Mouse (Mus musculus): ENCODE measurements around the gene Vhl. TPM values are rescaled to one million over a fixed set of nuclear protein-coding genes. Genes with fewer than 3 reads are reported as not detected.

Vhl gene
- polyA plus RNA-seq (2021): 29.5 TPM

DNA sequence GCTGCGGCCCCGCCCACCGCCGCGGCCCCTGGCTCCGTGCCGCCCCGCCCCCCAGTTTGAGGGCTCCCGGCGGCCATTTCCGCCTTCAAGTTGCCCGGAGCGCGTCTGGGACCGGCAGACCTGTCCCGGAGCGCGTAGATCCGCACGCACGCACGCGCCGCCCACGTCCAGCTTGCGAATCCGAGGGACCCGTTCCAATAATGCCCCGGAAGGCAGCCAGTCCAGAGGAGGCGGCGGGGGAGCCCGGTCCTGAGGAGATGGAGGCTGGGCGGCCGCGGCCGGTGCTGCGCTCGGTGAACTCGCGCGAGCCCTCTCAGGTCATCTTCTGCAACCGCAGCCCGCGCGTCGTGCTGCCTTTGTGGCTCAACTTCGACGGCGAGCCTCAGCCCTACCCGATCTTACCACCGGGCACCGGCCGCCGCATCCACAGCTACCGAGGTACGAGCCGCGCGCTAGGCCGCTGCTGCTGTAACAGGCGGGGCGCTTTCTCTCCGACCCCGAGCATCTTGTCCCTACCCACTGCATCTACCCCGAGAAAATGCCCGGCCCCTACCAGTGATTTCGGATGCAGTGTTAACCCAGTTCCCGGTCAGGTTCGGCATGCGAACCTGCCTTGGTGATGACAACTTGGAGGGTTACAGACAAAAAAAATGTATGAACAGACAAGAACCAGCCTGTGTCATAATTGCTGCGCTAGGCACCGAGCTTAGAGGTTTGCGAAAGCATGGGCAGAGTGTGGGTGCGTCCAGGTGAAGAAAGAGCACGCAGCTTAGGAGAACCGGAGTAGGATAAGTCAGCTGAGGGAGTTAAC lies at the start of gene Vhl:
Gene Vhl (plus strand): TSS at position 19 of the 811 bp plus-strand sequence.
- ATAC-seq (peak; percentile 86), DNase-seq (ENCODE audit: low read depth, low spot score) (no peak)
- no peaks in the 10 kb centered on the region for H3K27me3 ChIP-seq
- ChIA-PET CTCF (interaction anchor here (1.8 to 1.9 kb wide), 3 partner anchors 13 to 14 kb away, joined by 3 to 6 read pairs (median 4); partner anchors contain the start of gene Irak2), POLR2A (interaction anchor here (1.0 kb wide), 1 partner anchor 14 kb away, joined by 3 read pairs; the partner anchor contains the start of gene Irak2)
- in situ Hi-C loops (cut with MboI; ENCODE audit: low pct_unique_long_range_greater_than_20kb): no loop called here
- no peak for TF ChIP-seq CTCF (IDR thresholded peaks at IDR 0.05)

DNA sequence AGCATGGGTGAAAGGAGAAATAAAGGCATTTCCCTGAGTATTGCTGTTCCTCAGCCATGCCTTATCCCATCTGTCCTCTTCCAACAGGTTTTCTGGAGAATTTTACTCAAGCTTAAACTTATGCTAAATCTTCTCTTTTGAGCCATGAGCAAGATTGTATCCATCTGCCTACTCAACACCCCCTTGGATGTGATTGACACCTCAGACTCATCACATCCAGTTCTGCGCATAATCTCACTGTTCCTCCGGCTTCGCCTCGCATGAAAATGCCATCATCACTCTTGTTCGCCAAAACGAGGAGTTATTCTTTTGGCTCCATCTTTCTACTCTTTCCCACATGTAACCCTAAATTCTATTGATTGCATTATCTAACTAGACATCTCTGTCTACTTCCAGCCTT lies 47.7 kb upstream of the Vhl start:
- ATAC-seq (no peak), DNase-seq (ENCODE audit: low read depth, low spot score) (no peak)
- ChIA-PET POLR2A (no interaction called here), CTCF (interaction anchor here (1.5 kb wide), 1 partner anchor 12 kb away, joined by 3 read pairs; no protein-coding TSS in a partner anchor)
- in situ Hi-C loops (cut with MboI; ENCODE audit: low pct_unique_long_range_greater_than_20kb): no loop called here
- H3K27me3 ChIP-seq: no peaks in the 10 kb centered on the region
- no peak for TF ChIP-seq CTCF (IDR thresholded peaks at IDR 0.05)

DNA sequence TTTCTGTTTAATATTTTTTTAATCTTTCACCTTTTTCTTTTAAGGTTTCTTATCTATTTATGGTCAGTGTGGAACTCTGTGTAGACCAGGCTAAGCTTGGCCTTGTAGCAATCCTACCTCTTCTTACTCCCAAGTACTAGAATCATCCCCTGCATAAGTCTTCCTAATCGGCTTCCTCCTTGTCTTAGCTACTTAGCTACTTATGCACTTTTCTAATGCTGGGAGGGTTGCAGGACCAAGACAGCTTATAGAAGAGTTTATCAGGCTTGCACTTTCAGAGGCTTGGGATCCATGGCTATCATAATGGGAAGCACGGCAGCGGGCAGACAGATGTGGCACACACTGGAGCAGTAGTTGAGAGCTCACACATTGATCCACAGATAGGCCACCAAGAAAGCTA lies 44.5 kb upstream of the Vhl start:
- POLR2A ChIA-PET: no interaction called here
- ATAC-seq (no peak), DNase-seq (ENCODE audit: low read depth, low spot score) (no peak)
- H3K27me3 ChIP-seq: no peaks in the 10 kb centered on the region
- CTCF ChIA-PET: interaction anchor here (1.1 to 1.8 kb wide), 2 partner anchors 10 to 24 kb away, joined by 3 read pairs; no protein-coding TSS in a partner anchor
- in situ Hi-C loops (cut with MboI; ENCODE audit: low pct_unique_long_range_greater_than_20kb): no loop called here
- no peak for TF ChIP-seq CTCF (IDR thresholded peaks at IDR 0.05)

DNA sequence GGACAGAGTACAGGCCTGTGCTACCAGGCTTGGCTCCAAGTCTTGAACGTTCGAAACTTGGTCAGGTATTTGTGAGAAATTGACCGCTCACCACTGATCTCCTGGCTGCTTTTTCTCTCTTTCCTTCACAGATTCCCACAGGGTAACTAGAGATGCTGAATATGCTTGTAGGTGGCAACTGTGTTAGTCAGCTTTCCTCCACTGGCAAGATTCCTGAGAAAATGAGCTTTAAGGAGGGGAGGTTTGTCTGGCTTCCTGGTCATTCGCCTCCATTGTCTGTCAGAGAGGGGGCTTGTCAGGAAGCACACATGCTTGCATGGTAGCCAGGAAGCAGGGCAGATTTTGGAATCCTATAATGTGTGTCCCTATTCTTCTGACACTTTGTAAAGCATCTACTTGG lies 40.7 kb upstream of the Vhl start:
- no peaks in the 10 kb centered on the region for H3K27me3 ChIP-seq
- POLR2A ChIA-PET: no interaction called here
- CTCF ChIA-PET: interaction anchor here (1.5 kb wide), 1 partner anchor 44 kb away, joined by 3 read pairs; no protein-coding TSS in a partner anchor
- in situ Hi-C loops (cut with MboI; ENCODE audit: low pct_unique_long_range_greater_than_20kb): no loop called here
- no peak for ATAC-seq
- no peak for TF ChIP-seq CTCF (IDR thresholded peaks at IDR 0.05)
- no peak for DNase-seq (ENCODE audit: low read depth, low spot score)

DNA sequence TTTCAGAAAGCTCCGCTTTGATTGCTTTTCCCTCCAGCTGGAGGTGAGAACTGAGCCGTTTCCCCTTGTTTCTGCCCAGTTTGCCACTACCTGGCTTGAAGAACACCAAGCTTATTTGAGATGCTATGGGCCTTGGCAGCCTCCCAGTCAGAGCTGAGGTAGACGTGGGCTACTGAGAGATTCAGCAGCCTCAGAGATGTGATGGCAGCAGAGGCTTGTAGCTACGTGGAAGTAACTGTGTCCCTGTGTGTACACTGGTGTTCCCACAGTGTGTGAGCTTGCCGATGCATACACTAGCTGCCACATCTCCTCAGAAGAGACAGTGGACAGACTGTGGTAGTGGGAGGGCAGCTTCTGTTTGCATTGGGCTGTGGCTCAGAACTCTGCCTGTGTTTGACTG lies 38.7 kb upstream of the Vhl start:
- no peaks in the 10 kb centered on the region for H3K27me3 ChIP-seq
- POLR2A ChIA-PET: no interaction called here
- no peak for TF ChIP-seq CTCF (IDR thresholded peaks at IDR 0.05)
- ATAC-seq (no peak), DNase-seq (ENCODE audit: low read depth, low spot score) (no peak)
- CTCF ChIA-PET: no interaction called here
- in situ Hi-C loops (cut with MboI; ENCODE audit: low pct_unique_long_range_greater_than_20kb): no loop called here

DNA sequence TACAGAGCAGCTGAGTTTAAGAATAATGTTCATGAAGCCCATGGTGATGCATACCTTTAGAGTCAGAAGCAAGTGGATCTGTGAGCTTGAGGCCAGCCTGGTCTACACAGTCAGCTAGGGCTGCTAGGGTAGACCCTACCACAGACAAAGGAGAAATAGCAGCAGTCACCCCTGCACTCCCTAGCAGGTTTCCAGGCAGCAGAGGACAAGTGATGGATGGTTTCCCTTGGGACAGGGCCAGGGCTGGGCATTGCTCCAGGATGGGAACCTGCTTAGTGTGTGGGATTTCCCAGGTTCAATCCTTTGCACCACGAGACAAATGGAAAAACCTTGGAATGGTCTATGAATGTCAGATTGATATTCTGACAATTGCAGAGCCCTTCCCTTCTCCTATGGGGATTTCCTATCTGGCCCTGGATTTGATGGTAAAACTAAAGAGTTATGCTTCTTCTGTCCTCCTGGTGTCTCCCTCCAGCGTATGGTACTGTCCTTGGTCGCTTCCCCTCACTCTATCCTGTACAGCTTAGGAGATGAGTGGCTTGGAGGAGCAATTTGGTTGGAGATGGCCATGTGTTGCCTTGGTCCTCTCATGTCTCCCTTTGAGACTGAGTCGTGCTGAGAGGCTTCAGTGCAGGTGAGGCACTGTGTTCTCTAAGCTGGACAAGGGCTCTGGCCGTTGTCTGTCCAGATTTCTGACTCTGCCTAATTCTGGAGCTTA lies 37.1 kb upstream of the Vhl start:
- DNase-seq (ENCODE audit: low read depth, low spot score): peak; percentile 25

DNA sequence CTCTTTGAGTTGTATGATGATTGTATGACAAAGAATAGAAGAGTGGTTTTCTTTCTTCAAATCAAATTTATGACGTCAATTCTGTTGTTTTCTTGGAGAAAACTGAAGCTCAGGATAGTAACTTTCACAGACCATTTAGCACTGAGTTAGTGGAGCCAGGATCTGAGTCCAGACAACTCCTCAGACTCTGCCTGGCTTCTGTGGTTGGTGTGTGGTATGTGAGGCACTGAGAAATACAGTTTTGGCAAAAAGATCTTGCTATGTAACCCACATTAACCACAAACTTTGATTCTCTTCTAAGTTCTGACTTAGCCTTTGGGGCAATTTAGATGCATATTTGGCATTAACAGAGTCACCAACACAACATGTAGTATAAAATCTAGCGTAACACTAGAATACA lies 31.1 kb upstream of the Vhl start:
- ATAC-seq: peak; percentile 78
- ChIA-PET POLR2A (no interaction called here), CTCF (interaction anchor here (1.0 to 1.9 kb wide), 3 partner anchors 12 to 46 kb away, joined by 3 to 5 read pairs (median 3); partner anchors contain the start of gene Brk1)
- no peak for TF ChIP-seq CTCF (IDR thresholded peaks at IDR 0.05)
- peak; percentile 63 for DNase-seq (ENCODE audit: low read depth, low spot score)
- in situ Hi-C loops (cut with MboI; ENCODE audit: low pct_unique_long_range_greater_than_20kb): no loop called here
- H3K27me3 ChIP-seq: no peaks in the 10 kb centered on the region

More for the DNA sequence above, 37.1 kb upstream of the Vhl start:
- POLR2A ChIA-PET: no interaction called here
- in situ Hi-C loops (cut with MboI; ENCODE audit: low pct_unique_long_range_greater_than_20kb): no loop called here
- no peaks in the 10 kb centered on the region for H3K27me3 ChIP-seq
- ATAC-seq: peak; percentile 57
- CTCF ChIA-PET: interaction anchor here (1.5 kb wide), 1 partner anchor 26 kb away, joined by 4 read pairs; no protein-coding TSS in a partner anchor
- TF ChIP-seq CTCF (IDR thresholded peaks at IDR 0.05): no peak

DNA sequence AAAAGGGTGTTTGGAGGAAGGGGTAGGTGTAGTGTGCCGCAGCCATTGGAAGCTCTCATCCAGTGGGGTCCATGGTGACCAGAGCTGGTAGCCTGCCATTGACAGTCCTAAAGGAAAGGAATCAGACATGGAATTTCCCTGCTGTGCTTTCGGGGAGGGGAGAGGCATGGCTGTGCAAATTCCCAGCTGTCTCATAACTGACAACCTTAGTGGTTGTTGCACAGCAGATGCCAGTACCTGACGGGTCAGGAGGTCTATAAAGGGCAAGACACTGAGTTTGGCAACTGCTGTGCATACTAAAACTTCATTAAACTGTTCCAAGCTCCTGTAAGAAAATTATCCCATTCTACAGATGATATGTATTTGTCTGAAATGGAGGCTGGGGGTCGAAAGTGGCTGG lies 25.8 kb upstream of the Vhl start:
- no peak for ATAC-seq
- no peak for TF ChIP-seq CTCF (IDR thresholded peaks at IDR 0.05)
- in situ Hi-C loops (cut with MboI; ENCODE audit: low pct_unique_long_range_greater_than_20kb): no loop called here
- POLR2A ChIA-PET: no interaction called here
- CTCF ChIA-PET: no interaction called here
- no peaks in the 10 kb centered on the region for H3K27me3 ChIP-seq
- DNase-seq (ENCODE audit: low read depth, low spot score): no peak

DNA sequence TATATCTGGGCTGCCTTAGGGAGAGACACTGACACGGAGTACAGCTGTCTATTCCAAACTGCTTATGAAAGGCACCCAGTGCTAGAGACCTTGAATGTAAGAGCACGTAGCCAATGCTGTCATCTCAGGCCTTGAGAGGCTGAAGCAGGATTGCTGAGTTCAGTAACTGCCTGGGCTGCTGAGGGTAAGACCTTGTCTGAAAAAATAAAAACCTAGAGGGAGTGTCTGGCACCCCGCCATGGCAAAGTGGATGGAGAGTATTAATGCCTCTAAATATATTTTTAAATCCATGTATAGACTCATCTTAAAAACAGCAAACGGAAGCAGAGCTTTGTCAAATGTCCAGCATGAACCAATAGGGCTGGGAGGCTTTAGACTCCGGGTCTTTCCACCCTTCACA lies 23.9 kb upstream of the Vhl start:
- ChIA-PET CTCF (no interaction called here), POLR2A (no interaction called here)
- DNase-seq (ENCODE audit: low read depth, low spot score) (no peak), ATAC-seq (no peak)
- TF ChIP-seq CTCF (IDR thresholded peaks at IDR 0.05): no peak
- in situ Hi-C loops (cut with MboI; ENCODE audit: low pct_unique_long_range_greater_than_20kb): no loop called here
- no peaks in the 10 kb centered on the region for H3K27me3 ChIP-seq

DNA sequence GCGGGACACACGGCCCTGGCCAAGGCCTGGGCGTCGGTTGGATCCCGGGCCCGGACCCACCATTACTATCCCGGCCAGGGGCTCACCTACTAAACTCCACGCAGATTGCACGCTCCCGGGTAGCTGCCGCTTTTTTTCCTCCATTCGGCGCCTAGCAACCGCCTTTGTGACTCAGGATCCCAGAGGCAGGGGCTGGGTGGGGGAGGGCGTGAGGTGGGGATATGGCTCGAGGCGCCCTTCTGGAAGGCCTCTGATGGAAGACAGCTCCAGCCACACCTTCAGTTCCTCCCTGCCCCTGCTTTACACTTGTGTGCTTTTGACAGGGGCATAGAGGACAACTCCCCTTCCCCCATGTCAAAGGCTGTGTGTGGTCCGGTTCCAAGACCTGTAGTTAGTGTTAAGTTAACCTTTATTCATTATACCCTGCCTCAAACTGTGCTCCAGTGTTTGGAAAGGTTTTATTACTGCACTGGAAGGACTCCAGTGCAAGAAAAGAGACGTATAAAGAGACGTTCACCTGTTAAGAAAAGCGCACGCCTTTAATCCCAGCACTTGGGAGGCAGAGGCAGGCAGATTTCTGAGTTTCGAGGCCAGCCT lies 23.1 kb upstream of the Vhl start, which contains the start of gene Fancd2os:
Gene Fancd2os (minus strand): TSS at position 173 of the 597 bp plus-strand sequence.
- in situ Hi-C loops (cut with MboI; ENCODE audit: low pct_unique_long_range_greater_than_20kb): no loop called here
- ATAC-seq (no peak), DNase-seq (ENCODE audit: low read depth, low spot score) (no peak)
- no peaks in the 10 kb centered on the region for H3K27me3 ChIP-seq
- CTCF ChIA-PET: no interaction called here
- TF ChIP-seq CTCF (IDR thresholded peaks at IDR 0.05): no peak
- POLR2A ChIA-PET: no interaction called here
